ENCODE assay signal across 10 mouse cellular contexts in the genomic region with DNA sequence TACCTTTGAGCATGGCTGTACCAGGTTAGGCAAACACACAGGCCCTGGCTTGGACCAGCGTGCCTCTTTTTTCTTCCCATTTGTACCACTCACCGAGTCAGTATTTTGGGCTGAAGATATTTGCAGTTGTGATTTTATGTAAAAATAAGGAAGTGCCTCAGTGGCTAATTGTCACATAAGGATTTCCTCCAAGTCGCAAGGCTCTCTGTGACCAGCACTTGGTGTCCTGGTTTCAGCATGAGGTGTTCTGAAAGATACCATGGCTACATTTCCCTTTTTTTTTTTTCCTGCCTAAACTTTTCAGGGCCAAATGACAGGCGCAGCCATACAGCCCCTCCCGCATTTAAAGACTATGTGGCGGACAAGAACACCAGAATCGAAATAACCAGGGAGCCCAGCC. TPM values are rescaled to one million over a fixed set of nuclear protein-coding genes. Genes with fewer than 3 reads are reported as not detected.
DNase-seq lines count a peak whose midpoint lies in the region; ATAC-seq lines count a peak whose summit lies in the region.
"Had no signal": no experiment of that assay in that cellular context is flagged by ENCODE, and none has a peak within 500 bp of the region (broad histone marks: within the 10 kb centered on the region; RNA-seq: fewer than 3 reads in every experiment).

No protein-coding gene starts in this region.

- no peaks in the 10 kb centered on the region for H3K9me3 ChIP-seq in hindbrain, embryonic 11.5 days (ENCODE audit: control insufficient read depth, low read length)
- no peaks in the 10 kb centered on the region for H3K9me3 ChIP-seq in liver, embryonic 16.5 days (replicated peaks; ENCODE audit: control insufficient read depth, low read length)
- H3K9me3 ChIP-seq in heart, embryonic 11.5 days (replicated peaks; ENCODE audit: control insufficient read depth, low read length): no peaks in the 10 kb centered on the region

- H3K36me3 ChIP-seq in hindbrain, embryonic 11.5 days (ENCODE audit: control insufficient read depth, insufficient read depth, low read length): no peaks in the 10 kb centered on the region
- H3K36me3 ChIP-seq in liver, embryonic 16.5 days (ENCODE audit: control insufficient read depth, insufficient read depth): no peaks in the 10 kb centered on the region
- no peaks in the 10 kb centered on the region for H3K36me3 ChIP-seq in heart, embryonic 11.5 days (ENCODE audit: control insufficient read depth, insufficient read depth, low read length)

- no peak overlapping the region for H3K9ac ChIP-seq in hindbrain, embryonic 11.5 days (ENCODE audit: low read depth, low read length)
- H3K9ac ChIP-seq in liver, embryonic 16.5 days (ENCODE audit: low read depth, low read length): no peak overlapping the region
- H3K9ac ChIP-seq in heart, embryonic 11.5 days (ENCODE audit: low read depth, low read length): no peak overlapping the region

- ATAC-seq in hindbrain, embryonic 11.5 days (ENCODE audit: low FRiP score): no peak
- ATAC-seq in liver, embryonic 16.5 days (ENCODE audit: low read depth): no peak
- ATAC-seq in inflammation-experienced regulatory T-cells, adult 6 months: no peak
- ATAC-seq in heart, embryonic 11.5 days (replicated peaks; ENCODE audit: insufficient number of reproducible peaks, low FRiP score, low TSS enrichment): no peak

- peak overlapping the region; percentile 95 for H3K4me2 ChIP-seq in hindbrain, embryonic 11.5 days (replicated peaks; ENCODE audit: low read depth, low read length)
- peak overlapping the region; percentile 87; the same call in 1 of the 2 replicates for H3K4me2 ChIP-seq in liver, embryonic 16.5 days (ENCODE audit: low read depth, low read length)
- no peak overlapping the region; the same call in 1 of the 2 replicates for H3K4me2 ChIP-seq in heart, embryonic 11.5 days

- H3K4me1 ChIP-seq in hindbrain, embryonic 11.5 days (replicated peaks; ENCODE audit: control insufficient read depth, insufficient read depth, low read length): no peaks in the 10 kb centered on the region
- peaks cover 6% of the 10 kb centered on the region for H3K4me1 ChIP-seq in liver, embryonic 16.5 days (ENCODE audit: control insufficient read depth, low read depth, low read length)
- no peaks in the 10 kb centered on the region for H3K4me1 ChIP-seq in heart, embryonic 11.5 days (ENCODE audit: control insufficient read depth, insufficient read depth, low read length)

- WGBS in hindbrain, embryonic 11.5 days: 58% methylated on average over 7 of the region's 7 CpGs
- WGBS in liver, embryonic 16.5 days (ENCODE audit: insufficient replicate concordance): 26% methylated on average over 7 of the region's 7 CpGs
- WGBS in heart, embryonic 11.5 days (ENCODE audit: insufficient replicate concordance): 50% methylated on average over 7 of the region's 7 CpGs

- no peak overlapping the region for H3K4me3 ChIP-seq in hindbrain, embryonic 11.5 days (ENCODE audit: low read depth, low read length)
- no peak overlapping the region for H3K4me3 ChIP-seq in liver, embryonic 16.5 days (ENCODE audit: low read depth, low read length)
- H3K4me3 ChIP-seq in heart, embryonic 11.5 days (ENCODE audit: low read depth, low read length): no peak overlapping the region

- H3K27ac ChIP-seq in hindbrain, embryonic 11.5 days (ENCODE audit: low read depth, low read length): no peak overlapping the region
- H3K27ac ChIP-seq in liver, embryonic 16.5 days (ENCODE audit: low read length): no peak overlapping the region
- H3K27ac ChIP-seq in heart, embryonic 11.5 days (ENCODE audit: low read depth, low read length): no peak overlapping the region

- peak; percentile 28 for DNase-seq in lung, postnatal 36 days
- DNase-seq in lung, postnatal 14 days: no peak
- DNase-seq in hindbrain, embryonic 11.5 days (ENCODE audit: low spot score): no peak
- DNase-seq in right cerebral cortex, postnatal 36 days (ENCODE audit: low spot score in 2 of 2): no peak
- DNase-seq in right cerebral cortex, postnatal 4 days: no peak
- DNase-seq: cerebellum, adult 18-20 months; gastrocnemius, postnatal 10 days had no signal

- no peaks in the 10 kb centered on the region for H3K27me3 ChIP-seq in hindbrain, embryonic 11.5 days (ENCODE audit: control insufficient read depth, insufficient read depth, low read length)
- peaks cover 10% of the 10 kb centered on the region for H3K27me3 ChIP-seq in liver, embryonic 16.5 days (ENCODE audit: control insufficient read depth, insufficient read depth, low read depth, low read length)
- H3K27me3 ChIP-seq in heart, embryonic 11.5 days (ENCODE audit: control insufficient read depth, insufficient read depth, low read length): no peaks in the 10 kb centered on the region

RNA-seq across cellular contexts. Expression of a gene that starts 9.7 kb away (rescaled TPM):
- 68.4 and 86.9 TPM in 2 replicates for polyA plus RNA-seq in hindbrain, embryonic 11.5 days (2014; fragmentation: Nextera tagmentation; extraction: Ambion mirVana)
- 34.5 and 35.9 TPM in 2 replicates for polyA plus RNA-seq in liver, embryonic 16.5 days (2015; fragmentation: Nextera tagmentation; extraction: Ambion mirVana)
- 100 to 1,000 TPM in 1 of 3 experiments, 10 to 100 TPM in 2; 79.7 to 117 (median 94.9) TPM for polyA plus RNA-seq in inflammation-experienced regulatory T-cells, adult 6 months (2017; shearing (Covaris generic))
- polyA plus RNA-seq in heart, embryonic 11.5 days (2014; fragmentation: Nextera tagmentation; extraction: Ambion mirVana): 46.5 and 49.7 TPM in 2 replicates

RNA-seq across cellular contexts. Expression of a gene that starts 16.3 kb away (rescaled TPM):
- 962 and 981 TPM in 2 replicates for polyA plus RNA-seq in hindbrain, embryonic 11.5 days (2014; fragmentation: Nextera tagmentation; extraction: Ambion mirVana)
- polyA plus RNA-seq in liver, embryonic 16.5 days (2015; fragmentation: Nextera tagmentation; extraction: Ambion mirVana): 202 and 237 TPM in 2 replicates
- 100 to 1,000 TPM; 399 to 498 (median 471) TPM for polyA plus RNA-seq in inflammation-experienced regulatory T-cells, adult 6 months (2017; shearing (Covaris generic))
- 456 and 484 TPM in 2 replicates for polyA plus RNA-seq in heart, embryonic 11.5 days (2014; fragmentation: Nextera tagmentation; extraction: Ambion mirVana)
